Mouse (Mus musculus) stomach, embryonic 16.5 days (tissue): ENCODE results near the gene Uba1y. TPM values are rescaled to one million over a fixed set of nuclear protein-coding genes. Genes with fewer than 3 reads are reported as not detected.
"Not testable (repeated sequence)": the region's sequence is repeated elsewhere in the genome, so short reads cannot be mapped to it uniquely, and the experiment has no call there.

ENCODE experiments used
- ATAC-seq: fragments of 200-750 bp; cut with Nextera tagmentation; 2 replicates; pipeline ENCODE4 v1.8.0; 2017; ENCODE audit warnings: moderate number of reproducible peaks, moderate TSS enrichment; ENCODE audit not compliant: insufficient read depth, low FRiP score
- H3K27ac ChIP-seq: fragments of 300-500 bp; sonication (generic); 2 replicates; pipeline ENCODE4 v1.5.1; 2014; ENCODE audit warnings: low read length
- H3K27me3 ChIP-seq: fragments of 300-500 bp; sonication (generic); 2 replicates; pipeline ENCODE4 v1.6.1; 2014; ENCODE audit warnings: low read length, control low read depth, mixed read lengths; ENCODE audit not compliant: control insufficient read depth, insufficient read depth
- H3K36me3 ChIP-seq: fragments of 300-500 bp; sonication (generic); 2 replicates; pipeline ENCODE4 v1.6.1; 2014; ENCODE audit warnings: low read length; ENCODE audit not compliant: control insufficient read depth, insufficient read depth
- H3K4me1 ChIP-seq: fragments of 300-500 bp; sonication (generic); 2 replicates; pipeline ENCODE4 v1.6.1; 2014; ENCODE audit warnings: low read length, control low read depth, mixed read lengths; ENCODE audit not compliant: control insufficient read depth, insufficient read depth
- H3K4me2 ChIP-seq: fragments of 300-500 bp; sonication (generic); 2 replicates; pipeline ENCODE4 v1.6.1; 2014; ENCODE audit warnings: low read depth, low read length, mixed read lengths
- H3K4me3 ChIP-seq: fragments of 300-500 bp; sonication (generic); replicated peaks from 2 replicates; pipeline ENCODE4 v1.5.1; 2014; ENCODE audit warnings: mild to moderate bottlenecking, low read length
- H3K9ac ChIP-seq: fragments of 300-500 bp; sonication (generic); 2 replicates; pipeline ENCODE4 v1.6.1; 2014; ENCODE audit warnings: low read length
- H3K9me3 ChIP-seq: fragments of 300-500 bp; sonication (generic); replicated peaks from 2 replicates; pipeline ENCODE4 v1.6.1; 2016; ENCODE audit warnings: low read length, control low read depth; ENCODE audit not compliant: control insufficient read depth
- WGBS: fragments of 180-500 bp; shearing (Covaris S2); extraction: QIAGEN DNeasy Blood & Tissue Kit; methylation state at CpG from one replicate; pipeline ENCODE4 v1.1.7; 2014; 5-methylcytosine and 5-hydroxymethylcytosine counted together
- polyA plus RNA-seq: library from polyadenylated mRNA; unstranded; fragments of >200 nt; fragmentation: Nextera tagmentation; extraction: Ambion mirVana; gene quantifications from 2 replicates; pipeline ENCODE4 v1.2.1, GENCODE M21; 2015

Uba1y gene
- not detected in 2 replicates for polyA plus RNA-seq

- Histone ChIP-seq H3K9me3 (no peaks in the 10 kb centered on the region), H3K9ac (no peak within 1 kb of the TSS), H3K4me1 (no peaks in the 10 kb centered on the region), H3K27me3 (no peaks in the 10 kb centered on the region), H3K4me2 (no peak within 1 kb of the TSS), H3K27ac (no peak within 1 kb of the TSS), H3K36me3 (no peaks in the 10 kb centered on the region), H3K4me3 (no peak within 1 kb of the TSS)
- 86% methylated on average over 10 of the region's 15 CpGs for WGBS
- no peak for ATAC-seq
These were observed at the start of gene Uba1y for GRCm38 (mm10) chrY:818396-818795. Gene Uba1y, plus strand, starts transcription at chrY:818649.

GRCm38 (mm10) chrY:797309-797708, 21.1 kb upstream of the Uba1y start, which contains the start of gene Zfy1:
Gene Zfy1, minus strand, starts transcription at chrY:797409.
- H3K27ac ChIP-seq, H3K4me2 ChIP-seq, H3K4me1 ChIP-seq, H3K9me3 ChIP-seq, H3K4me3 ChIP-seq, H3K27me3 ChIP-seq, H3K9ac ChIP-seq, H3K36me3 ChIP-seq, ATAC-seq: not testable (repeated sequence)
- no CpG with 5 or more reads among the region's 11 CpGs for WGBS

GRCm38 (mm10) chrY:808991-809661, 9.3 kb upstream of the Uba1y start:
- Histone ChIP-seq H3K4me3 (peak overlapping the region; percentile 23), H3K27ac (no peak overlapping the region)

GRCm38 (mm10) chrY:872404-872803, 54.0 kb downstream of the Uba1y start:
- Histone ChIP-seq H3K9me3 (no peaks in the 10 kb centered on the region), H3K4me3 (no peak overlapping the region)
- no peak for ATAC-seq

More at GRCm38 (mm10) chrY:808991-809661, 9.3 kb upstream of the Uba1y start:
- Histone ChIP-seq H3K4me1 (no peaks in the 10 kb centered on the region), H3K9ac (no peak overlapping the region), H3K9me3 (no peaks in the 10 kb centered on the region), H3K36me3 (no peaks in the 10 kb centered on the region), H3K27me3 (no peaks in the 10 kb centered on the region), H3K4me2 (peak overlapping the region; percentile 39)
- no peak for ATAC-seq
- 0% methylated on average over 13 of the region's 15 CpGs for WGBS

GRCm38 (mm10) chrY:872855-873549, 54.6 kb downstream of the Uba1y start:
- no peak for ATAC-seq
- no peak overlapping the region for H3K4me3 ChIP-seq
- 36% methylated on average over 16 of the region's 18 CpGs for WGBS

More at GRCm38 (mm10) chrY:872404-872803, 54.0 kb downstream of the Uba1y start:
- Histone ChIP-seq H3K27ac (no peak overlapping the region), H3K4me1 (no peaks in the 10 kb centered on the region), H3K4me2 (no peak overlapping the region), H3K9ac (no peak overlapping the region), H3K27me3 (no peaks in the 10 kb centered on the region), H3K36me3 (no peaks in the 10 kb centered on the region)

More at GRCm38 (mm10) chrY:872855-873549, 54.6 kb downstream of the Uba1y start:
- no peaks in the 10 kb centered on the region for H3K9me3 ChIP-seq
- H3K27ac ChIP-seq = no peak overlapping the region
- H3K9ac ChIP-seq = no peak overlapping the region
- no peaks in the 10 kb centered on the region for H3K27me3 ChIP-seq
- H3K4me1 ChIP-seq = no peaks in the 10 kb centered on the region
- no peak overlapping the region for H3K4me2 ChIP-seq
- H3K36me3 ChIP-seq = no peaks in the 10 kb centered on the region

Other genes starting within 250 kb of the Uba1y start
- gene Zfy1, start 21.2 kb upstream of the Uba1y start, polyA plus RNA-seq = not detected in 2 replicates
- gene Kdm5d, start 79.1 kb downstream of the Uba1y start, polyA plus RNA-seq = 4.4 and 8.8 TPM in 2 replicates
- 15.3 and 39.4 TPM in 2 replicates for gene Eif2s3y, start 191.9 kb downstream of the Uba1y start, polyA plus RNA-seq